Comparison of ENCODE assay signal across 19 mouse cellular contexts in the genomic region with DNA sequence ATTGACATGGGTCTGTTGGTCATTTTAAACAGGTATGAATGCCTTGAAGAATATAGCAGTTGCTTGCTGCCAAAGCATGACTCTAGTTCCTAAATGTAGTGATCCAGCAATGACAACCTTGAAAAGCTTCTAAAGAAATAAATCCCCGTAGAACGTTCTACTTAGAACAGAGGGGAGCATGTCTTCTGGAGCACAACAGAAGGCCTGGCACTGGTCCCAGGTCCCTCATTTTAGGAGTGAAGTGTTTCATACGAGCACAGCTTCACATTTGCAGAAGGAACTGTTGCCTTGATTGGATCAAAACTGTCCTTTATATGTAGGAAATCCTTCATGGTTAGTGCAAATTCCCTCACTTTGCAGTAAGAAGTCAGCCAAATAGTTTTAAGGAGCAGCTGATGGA.
A peak's percentile ranks its signal among the peaks of the same experiment; 100 is the strongest.
DNase-seq lines count a peak whose midpoint lies in the region; ATAC-seq and TF ChIP-seq lines count a peak whose summit lies in the region.
"Had no signal": no experiment of that assay in that cellular context is flagged by ENCODE, and none has a peak within 500 bp of the region (broad histone marks: within the 10 kb centered on the region; RNA-seq: fewer than 3 reads in every experiment).

No protein-coding gene starts in this region.

- no peak overlapping the region for H3K4me2 ChIP-seq in neural tube, embryonic 15.5 days
- H3K4me2 ChIP-seq: embryonic facial prominence, embryonic 13.5 days; forebrain, embryonic 12.5 days; heart, embryonic 11.5 days; limb, embryonic 13.5 days; liver, embryonic 15.5 days; midbrain, embryonic 12.5 days had no signal

- intact Hi-C loops in left cerebral cortex, adult 2 months (cut with DNase I), result loop anchor here (5.0 kb wide), 2 partner anchors 36 to 106 kb away; no protein-coding TSS in a partner anchor

- no peak for TF ChIP-seq CTCF in left cerebral cortex, adult 2 months (IDR thresholded peaks at IDR 0.05)

- H3K9ac ChIP-seq in neural tube, embryonic 15.5 days (replicated peaks), result no peak overlapping the region
- H3K9ac ChIP-seq: embryonic facial prominence, embryonic 13.5 days; forebrain, embryonic 12.5 days; limb, embryonic 13.5 days; liver, embryonic 15.5 days; midbrain, embryonic 12.5 days had no signal

- no peaks in the 10 kb centered on the region for H3K36me3 ChIP-seq in neural tube, embryonic 15.5 days
- H3K36me3 ChIP-seq: embryonic facial prominence, embryonic 13.5 days; forebrain, embryonic 12.5 days; limb, embryonic 13.5 days; liver, embryonic 15.5 days; midbrain, embryonic 12.5 days had no signal

- WGBS in neural tube, embryonic 15.5 days, result 78% methylated on average over 3 of the region's 3 CpGs

- no peaks in the 10 kb centered on the region for H3K9me3 ChIP-seq in neural tube, embryonic 15.5 days (replicated peaks)
- H3K9me3 ChIP-seq: embryonic facial prominence, embryonic 13.5 days; forebrain, embryonic 12.5 days; limb, embryonic 13.5 days; liver, embryonic 15.5 days; midbrain, embryonic 12.5 days had no signal

- H3K4me3 ChIP-seq in left cerebral cortex, adult 2 months, result no peak overlapping the region
- no peak overlapping the region for H3K4me3 ChIP-seq in neural tube, embryonic 15.5 days (replicated peaks)
- H3K4me3 ChIP-seq: embryonic facial prominence, embryonic 13.5 days; forebrain, embryonic 12.5 days; limb, embryonic 13.5 days; liver, embryonic 15.5 days; midbrain, embryonic 12.5 days had no signal

- H3K27ac ChIP-seq in left cerebral cortex, adult 2 months, result no peak overlapping the region
- H3K27ac ChIP-seq in neural tube, embryonic 15.5 days (replicated peaks), result no peak overlapping the region
- H3K27ac ChIP-seq: embryonic facial prominence, embryonic 13.5 days; forebrain, embryonic 12.5 days; limb, embryonic 13.5 days; liver, embryonic 15.5 days; midbrain, embryonic 12.5 days had no signal

- H3K27me3 ChIP-seq in neural tube, embryonic 15.5 days (replicated peaks), result no peaks in the 10 kb centered on the region
- H3K27me3 ChIP-seq: embryonic facial prominence, embryonic 13.5 days; forebrain, embryonic 12.5 days; limb, embryonic 13.5 days; liver, embryonic 15.5 days; midbrain, embryonic 12.5 days had no signal

- no peak for ATAC-seq in neural tube, embryonic 15.5 days (ENCODE audit: low FRiP score)

- H3K4me1 ChIP-seq in neural tube, embryonic 15.5 days, result no peaks in the 10 kb centered on the region
- H3K4me1 ChIP-seq: forebrain, embryonic 12.5 days; liver, embryonic 15.5 days; midbrain, embryonic 12.5 days had no signal

- peak; percentile 4 for DNase-seq in adrenal gland, postnatal 10 days
- no peak for DNase-seq in adrenal gland, adult 2 months
- DNase-seq in left cerebral cortex, adult 11 months (ENCODE audit: low spot score), result peak; percentile 13
- no peak for DNase-seq in left cerebral cortex, adult 2 months (ENCODE audit: extremely low spot score in 1 of 2, low spot score in 2 of 2)
- peak; percentile 31 to 33 for DNase-seq in layer of hippocampus, postnatal 36 days
- peak; percentile 4 to 29 for DNase-seq in right cerebral cortex, postnatal 36 days (ENCODE audit: low spot score in 2 of 2)
- no peak for DNase-seq in MN1 (ENCODE audit: low spot score)
- DNase-seq: adrenal gland, postnatal 25 days; cerebellum, postnatal 36 days; heart, postnatal 36 days; kidney, adult 8-10 months; thymus, postnatal 25 days had no signal

Comparison
In these comparisons a context has a peak if more than half of its experiments do, and no peak if none do; other contexts are left out.
1. DNase-seq: peak in adrenal gland, postnatal 10 days (single experiment), left cerebral cortex, adult 11 months (single experiment), layer of hippocampus, postnatal 36 days (2 of 2) and right cerebral cortex, postnatal 36 days (2 of 2); none in adrenal gland, adult 2 months (single experiment), left cerebral cortex, adult 2 months (0 of 2) and MN1 (single experiment).